Mouse (Mus musculus): Measurements from ENCODE around the gene Gnai2.

DNA sequence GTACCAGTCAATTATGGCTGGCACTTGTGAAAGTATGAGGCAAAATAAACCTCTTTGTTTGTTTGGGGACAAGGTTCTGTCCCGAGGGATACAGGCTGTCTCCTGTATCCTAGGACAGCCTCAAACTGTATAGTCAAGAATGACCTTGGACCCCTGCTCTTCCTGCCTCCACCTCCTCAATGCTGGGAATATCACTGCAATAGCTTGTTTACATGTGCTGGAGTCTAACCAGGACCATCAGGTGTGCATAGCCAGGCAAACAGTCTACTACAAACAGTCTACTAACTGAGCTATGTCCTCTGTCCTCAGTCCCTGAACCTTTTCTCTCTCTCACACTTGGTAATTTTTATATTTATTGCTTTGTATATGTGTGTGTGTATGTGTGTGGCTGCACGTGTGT lies 18.3 kb upstream of the Gnai2 start:
- no peak for TF ChIP-seq CTCF (IDR thresholded peaks at IDR 0.05; ENCODE audit: borderline replicate concordance, insufficient read depth, low read depth, low read length)
- no peak for TF ChIP-seq POLR2A (IDR thresholded peaks at IDR 0.05; ENCODE audit: borderline replicate concordance, insufficient read depth, low read length)

Measured in cerebellum, adult 2 months (tissue).